Mouse (Mus musculus): ENCODE data around the gene Pxylp1.
A peak's percentile ranks its signal among the peaks of the same experiment; 100 is the strongest.

The Pxylp1 gene

GRCm38 (mm10) chr9:96818128-96818821, 74.2 kb downstream of the Pxylp1 start:
- peak in 1 of 2 experiments; percentile 36 for DNase-seq

GRCm38 (mm10) chr9:96811996-96812395, 80.5 kb downstream of the Pxylp1 start:
- no peak for DNase-seq

- DNase-seq = no peak
Measured at GRCm38 (mm10) chr9:96800131-96800825, 92.2 kb downstream of the Pxylp1 start.

GRCm38 (mm10) chr9:96797311-96797710, 95.2 kb downstream of the Pxylp1 start:
- no peak for DNase-seq

- DNase-seq = peak in 1 of 2 experiments; percentile 27
Measured at GRCm38 (mm10) chr9:96795399-96795928, 97.0 kb downstream of the Pxylp1 start.

GRCm38 (mm10) chr9:96794601-96795000, 97.9 kb downstream of the Pxylp1 start:
- no peak for DNase-seq

GRCm38 (mm10) chr9:96792543-96792942, 99.9 kb downstream of the Pxylp1 start:
- no peak for DNase-seq

- no peak for DNase-seq
Measured at GRCm38 (mm10) chr9:96790389-96791007, 102.0 kb downstream of the Pxylp1 start.

GRCm38 (mm10) chr9:96789906-96790305, 102.6 kb downstream of the Pxylp1 start:
- no peak for DNase-seq

- peak in 1 of 2 experiments; percentile 14 for DNase-seq
Measured at GRCm38 (mm10) chr9:96787797-96788196, 104.7 kb downstream of the Pxylp1 start.

- no peak for DNase-seq
Measured at GRCm38 (mm10) chr9:96785871-96786342, 106.6 kb downstream of the Pxylp1 start.

GRCm38 (mm10) chr9:96785187-96785586, 107.3 kb downstream of the Pxylp1 start:
- peak; percentile 27 to 31 for DNase-seq

- DNase-seq = no peak
Measured at GRCm38 (mm10) chr9:96783667-96784066, 108.8 kb downstream of the Pxylp1 start.

- DNase-seq = no peak
Measured at GRCm38 (mm10) chr9:96783258-96783657, 109.2 kb downstream of the Pxylp1 start.

GRCm38 (mm10) chr9:96782062-96782461, 110.4 kb downstream of the Pxylp1 start:
- no peak for DNase-seq

All from thymus, postnatal 36 days (tissue).